Mouse (Mus musculus): ENCODE results near the gene Mrgprb1. TPM values are rescaled to one million over a fixed set of nuclear protein-coding genes. Genes with fewer than 3 reads are reported as not detected.
"Not testable (repeated sequence)": the region's sequence is repeated elsewhere in the genome, so short reads cannot be mapped to it uniquely, and the experiment has no call there.

The Mrgprb1 gene
- total RNA-seq (2014; fragmentation: Nextera tagmentation) (not detected in 2 replicates), total RNA-seq (2017) (not detected in 2 replicates)

GRCm38 (mm10) chr7:48456242-48456641, at the start of gene Mrgprb1:
TSS of gene Mrgprb1 (minus strand) at chr7:48456342.
- no peak for ATAC-seq (replicated peaks; ENCODE audit: poor library complexity, severe bottlenecking)

- no peak for ATAC-seq (replicated peaks; ENCODE audit: poor library complexity, severe bottlenecking)
Measured at GRCm38 (mm10) chr7:48499221-48499620, 43.1 kb upstream of the Mrgprb1 start, which contains the start of gene Mrgprx2. TSS of gene Mrgprx2 (minus strand) at chr7:48499321.

- no peak for ATAC-seq (replicated peaks; ENCODE audit: poor library complexity, severe bottlenecking)
Measured at GRCm38 (mm10) chr7:48436581-48436980, 19.6 kb downstream of the Mrgprb1 start.

- ATAC-seq (replicated peaks; ENCODE audit: poor library complexity, severe bottlenecking): not testable (repeated sequence)
Measured at GRCm38 (mm10) chr7:48435936-48436335, 20.2 kb downstream of the Mrgprb1 start.

Other genes starting within 250 kb of the Mrgprb1 start
- gene Mrgprb8, start 67.8 kb downstream of the Mrgprb1 start, total RNA-seq (2014; fragmentation: Nextera tagmentation): not detected in 2 replicates
- gene Mrgprb8, start 67.8 kb downstream of the Mrgprb1 start, total RNA-seq (2017): not detected in 2 replicates
- gene Mrgprx2, start 43.0 kb upstream of the Mrgprb1 start, total RNA-seq (2014; fragmentation: Nextera tagmentation): not detected in 2 replicates
- not detected in 2 replicates for gene Mrgprx2, start 43.0 kb upstream of the Mrgprb1 start, total RNA-seq (2017)
- not detected in 2 replicates for gene Mrgprb2, start 101.7 kb upstream of the Mrgprb1 start, total RNA-seq (2014; fragmentation: Nextera tagmentation)
- gene Mrgprb2, start 101.7 kb upstream of the Mrgprb1 start, total RNA-seq (2017): not detected in 2 replicates
- gene Mrgprb3, start 187.5 kb upstream of the Mrgprb1 start, total RNA-seq (2014; fragmentation: Nextera tagmentation): not detected in 2 replicates
- not detected in 2 replicates for gene Mrgprb3, start 187.5 kb upstream of the Mrgprb1 start, total RNA-seq (2017)